Mouse (Mus musculus): ENCODE measurements around the gene Rnaseh2a.

Gene Rnaseh2a

DNA sequence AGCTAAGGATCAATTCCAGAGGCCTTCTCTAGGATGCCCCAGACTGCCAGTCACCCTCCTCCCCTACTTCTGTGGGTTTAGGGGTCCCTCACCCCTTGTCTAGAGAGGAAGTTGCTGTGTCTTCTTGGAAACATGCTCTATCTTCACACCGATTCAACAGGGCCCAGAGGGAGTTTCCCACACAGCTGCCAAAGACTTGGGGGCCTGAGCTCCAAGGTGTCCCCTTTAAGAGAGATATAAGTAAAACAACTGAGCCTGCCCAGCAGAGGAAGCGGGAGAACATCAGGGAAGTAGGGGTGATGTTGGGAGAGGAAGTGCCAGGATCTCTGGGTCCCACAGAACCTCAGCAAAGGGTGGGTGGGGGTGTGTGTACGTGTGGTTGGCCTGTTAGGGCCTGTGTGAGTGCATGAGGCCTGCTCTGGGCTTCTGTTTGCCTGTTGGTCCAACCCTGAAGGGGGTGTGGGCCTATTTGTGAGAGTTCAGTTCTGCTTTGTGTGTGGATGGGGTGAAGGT lies 13.0 kb upstream of the Rnaseh2a start:
- no peak for DNase-seq

DNA sequence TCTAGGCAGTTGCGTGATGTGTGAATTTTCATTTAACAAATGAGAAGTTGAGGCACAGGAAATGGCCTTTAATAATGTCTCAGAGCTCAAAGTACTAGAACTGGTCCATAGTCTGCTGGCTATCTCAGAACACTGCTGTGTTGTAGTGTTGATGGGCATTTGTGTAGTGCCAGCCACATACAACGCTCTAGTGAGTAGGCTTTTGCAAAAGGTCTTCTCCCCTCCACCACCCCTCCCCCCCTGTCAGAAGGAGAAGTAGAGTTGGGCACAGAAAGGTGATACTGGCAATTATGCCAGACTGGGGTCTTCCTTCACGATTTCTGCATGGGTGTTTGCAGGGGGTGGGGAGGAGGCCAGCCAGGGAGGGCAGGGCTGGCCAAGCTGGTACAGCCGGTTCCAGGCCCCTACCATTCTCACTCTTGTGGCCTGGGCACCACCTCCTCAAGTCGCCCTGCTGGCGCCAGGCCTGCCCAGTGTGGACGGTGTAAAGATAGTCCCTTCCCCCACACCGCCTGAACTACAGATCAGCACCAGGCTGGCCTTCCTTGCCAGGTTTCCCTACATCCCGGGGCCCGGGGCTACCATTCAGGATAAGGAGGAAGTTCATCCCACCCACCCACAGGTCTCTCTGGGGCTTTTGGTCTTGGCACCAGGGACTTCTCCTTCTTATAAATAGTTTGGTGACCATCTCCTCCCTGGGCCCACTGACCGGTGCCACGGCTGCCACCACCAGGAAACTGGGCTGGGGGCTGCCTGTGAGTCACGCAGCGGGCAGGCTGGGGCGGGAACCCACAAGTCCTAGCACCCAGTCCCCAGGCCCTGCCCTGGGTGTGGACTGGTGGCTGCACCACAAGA lies 12.3 kb upstream of the Rnaseh2a start:
- DNase-seq: no peak

DNA sequence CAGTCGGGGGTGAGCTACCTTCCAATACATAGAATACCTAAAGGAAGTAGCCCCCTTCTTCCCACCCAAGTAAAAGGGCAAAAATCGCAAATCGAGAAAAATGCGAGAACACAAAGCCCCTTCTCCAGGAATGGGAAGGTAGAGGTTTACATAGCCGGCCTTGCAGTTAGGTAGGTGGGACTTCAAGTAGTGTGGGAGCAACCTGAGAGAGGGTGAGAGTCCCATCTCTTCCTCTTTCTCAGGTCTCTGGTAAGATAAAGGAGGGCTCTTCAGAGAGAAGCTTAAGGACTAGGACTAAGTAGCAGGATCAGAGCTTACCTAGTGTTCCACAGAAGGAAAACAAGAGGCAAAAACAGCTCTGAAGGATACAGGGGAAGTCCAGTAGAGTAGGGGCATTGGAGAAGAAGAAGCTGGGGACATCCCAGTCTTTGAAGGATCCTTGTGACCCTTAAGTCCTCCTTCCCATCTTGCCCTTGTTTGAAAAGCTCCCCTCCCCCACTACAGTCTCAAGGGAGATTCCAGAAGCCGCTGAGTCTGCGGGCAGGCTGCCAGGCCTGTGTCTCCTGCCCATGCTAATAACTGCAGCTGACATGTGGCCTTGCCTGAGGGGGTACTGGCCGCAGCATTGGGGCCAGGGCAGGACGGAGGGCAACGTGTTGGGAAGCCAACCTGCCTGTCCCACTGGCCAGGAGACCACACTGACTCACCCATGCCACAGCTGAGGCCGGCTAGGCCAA lies 11.2 kb upstream of the Rnaseh2a start:
- peak; percentile 54 to 64 for DNase-seq

DNA sequence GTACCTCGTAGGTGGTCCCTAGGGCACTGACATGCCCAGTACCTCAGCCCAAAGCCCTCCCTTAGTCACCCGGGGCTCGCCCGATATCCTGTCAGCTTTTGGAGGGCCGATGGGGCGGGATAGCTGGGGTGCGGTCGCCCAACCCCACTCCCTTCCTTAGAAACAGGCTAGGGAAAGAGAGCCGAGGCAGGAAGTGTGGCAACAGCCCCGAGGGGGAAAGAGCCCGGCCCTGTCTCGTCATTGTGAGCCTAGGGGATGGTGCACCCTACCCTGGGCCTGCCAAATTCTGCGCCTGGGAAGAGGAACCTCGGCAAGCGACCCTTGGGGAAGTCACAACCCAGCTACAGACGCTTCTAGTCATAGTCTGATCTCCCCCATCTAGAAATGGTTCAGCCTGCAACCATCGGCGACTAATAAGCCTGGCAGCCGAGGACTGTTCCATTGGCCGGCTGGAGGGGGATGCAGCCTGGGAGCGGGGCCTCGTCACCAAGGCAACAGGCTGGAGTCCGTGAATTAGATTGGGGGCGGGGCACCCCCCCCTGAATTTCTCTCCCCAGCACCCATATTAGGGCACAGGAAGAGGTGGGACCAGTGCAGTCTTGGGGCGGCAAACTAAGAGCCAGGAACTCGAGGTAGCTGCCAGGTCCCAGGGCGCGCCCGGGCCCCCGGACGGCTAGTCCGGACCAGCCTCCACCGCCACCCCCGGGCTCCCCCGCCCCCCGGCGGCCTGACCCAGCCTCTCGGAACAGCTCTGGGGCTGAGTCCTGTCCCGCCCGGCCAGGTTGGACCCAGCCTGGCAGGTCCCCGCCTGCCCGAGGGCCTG lies 10.2 kb upstream of the Rnaseh2a start:
- DNase-seq: peak; percentile 93

DNA sequence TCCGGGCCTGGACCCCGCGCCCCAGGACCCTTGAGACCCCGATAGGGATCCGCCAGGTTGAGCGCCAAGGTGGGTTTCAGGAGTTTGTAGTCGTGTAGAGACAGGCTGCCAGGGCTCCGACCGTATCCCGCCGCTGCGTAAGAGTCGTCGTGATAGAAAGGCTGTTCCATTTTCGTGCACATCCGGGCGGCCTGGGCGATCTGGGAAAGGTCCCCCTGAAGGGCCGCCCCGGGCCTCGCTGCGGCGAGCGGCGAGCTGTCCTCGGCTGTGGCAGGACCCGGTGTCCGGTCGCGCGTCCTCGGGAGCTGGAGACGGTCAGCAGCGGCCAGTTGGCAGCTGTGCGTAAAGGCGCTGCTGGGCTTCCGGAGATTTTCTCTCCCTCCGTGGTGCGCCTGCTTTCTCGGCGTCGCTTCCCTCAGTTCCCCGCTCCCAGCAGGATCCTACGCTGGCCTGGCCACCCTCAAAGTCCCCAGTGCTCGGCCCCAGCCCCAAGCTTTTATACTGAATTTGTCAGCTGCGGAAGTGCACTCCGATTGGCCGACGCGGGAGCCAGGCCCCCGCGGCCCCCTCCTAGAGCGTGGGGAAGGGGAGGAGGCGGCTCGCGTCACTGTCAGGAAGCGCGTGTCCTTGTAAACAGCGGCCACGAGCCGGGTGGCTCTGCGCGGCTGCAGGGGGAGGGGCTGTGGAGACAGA lies 8.8 kb upstream of the Rnaseh2a start, which contains the start of gene Junb:
Junb (minus strand) TSS at position 471 of the 693 bp plus-strand sequence.
- DNase-seq: peak; percentile 89 to 96

DNA sequence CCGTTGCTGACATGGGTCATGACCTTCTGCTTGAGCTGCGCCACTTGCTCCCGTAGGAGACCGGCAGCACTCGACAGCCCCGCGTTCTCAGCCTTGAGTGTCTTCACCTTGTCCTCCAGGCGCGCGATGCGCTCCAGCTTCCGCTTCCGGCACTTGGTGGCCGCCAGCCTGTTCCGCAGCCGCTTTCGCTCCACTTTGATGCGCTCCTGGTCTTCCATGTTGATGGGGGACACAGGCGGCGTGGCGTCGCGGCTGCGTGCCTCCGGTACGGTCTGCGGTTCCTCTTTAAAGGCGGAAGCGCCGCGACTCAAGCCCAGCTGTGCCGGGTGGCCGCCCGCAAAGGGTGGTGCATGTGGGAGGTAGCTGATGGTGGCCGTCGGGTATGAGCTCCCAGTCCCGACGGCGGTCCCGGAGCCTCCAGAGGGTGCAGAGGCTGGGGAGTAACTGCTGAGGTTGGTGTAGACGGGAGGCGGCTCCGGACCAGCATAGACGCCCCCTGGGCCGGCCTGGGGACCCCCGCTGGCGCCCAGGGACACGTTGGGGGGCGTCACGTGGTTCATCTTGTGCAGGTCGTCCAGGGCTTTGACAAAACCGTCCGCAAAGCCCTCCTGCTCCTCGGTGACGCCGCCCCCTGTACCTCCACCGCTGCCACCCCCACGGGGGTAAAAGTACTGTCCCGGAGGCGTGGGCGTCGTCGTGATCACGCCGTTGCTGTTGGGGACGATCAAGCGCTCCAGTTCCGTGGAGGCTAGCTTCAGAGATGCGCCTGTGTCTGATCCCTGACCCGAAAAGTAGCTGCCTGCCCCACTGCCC lies 8.1 kb upstream of the Rnaseh2a start:
- DNase-seq: peak; percentile 72 to 75

DNA sequence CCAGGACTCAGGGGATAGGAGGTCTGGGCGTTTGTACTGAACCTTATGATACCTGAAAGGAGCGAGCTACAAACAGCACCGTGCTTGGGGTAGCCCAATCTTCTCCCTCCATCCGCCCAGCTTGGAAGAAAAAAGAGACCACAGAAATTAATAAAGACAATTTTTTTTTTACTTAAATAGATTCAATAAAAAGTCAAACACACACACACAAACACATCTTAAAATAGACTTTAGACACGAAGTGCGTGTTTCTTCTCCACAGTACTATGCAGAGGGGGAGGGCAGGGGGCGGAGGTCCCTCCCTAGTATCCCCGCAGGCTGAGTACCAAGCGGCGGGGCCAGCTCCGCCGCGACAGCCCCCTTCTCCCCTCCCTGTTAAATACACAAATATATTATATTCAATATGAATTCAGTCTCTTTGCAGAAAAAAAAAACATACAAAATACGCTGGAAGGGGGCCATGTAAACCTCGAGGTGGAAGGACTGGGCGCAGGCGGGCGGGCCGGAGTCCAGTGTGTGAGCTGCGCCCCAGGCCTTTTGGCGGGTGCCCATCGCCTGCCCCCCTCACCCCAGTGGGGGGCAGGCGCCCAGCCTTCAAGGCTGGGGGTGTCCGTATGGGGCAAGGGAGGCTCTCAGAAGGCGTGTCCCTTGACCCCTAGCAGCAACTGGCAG lies 7.3 kb upstream of the Rnaseh2a start:
- no peak for DNase-seq

DNA sequence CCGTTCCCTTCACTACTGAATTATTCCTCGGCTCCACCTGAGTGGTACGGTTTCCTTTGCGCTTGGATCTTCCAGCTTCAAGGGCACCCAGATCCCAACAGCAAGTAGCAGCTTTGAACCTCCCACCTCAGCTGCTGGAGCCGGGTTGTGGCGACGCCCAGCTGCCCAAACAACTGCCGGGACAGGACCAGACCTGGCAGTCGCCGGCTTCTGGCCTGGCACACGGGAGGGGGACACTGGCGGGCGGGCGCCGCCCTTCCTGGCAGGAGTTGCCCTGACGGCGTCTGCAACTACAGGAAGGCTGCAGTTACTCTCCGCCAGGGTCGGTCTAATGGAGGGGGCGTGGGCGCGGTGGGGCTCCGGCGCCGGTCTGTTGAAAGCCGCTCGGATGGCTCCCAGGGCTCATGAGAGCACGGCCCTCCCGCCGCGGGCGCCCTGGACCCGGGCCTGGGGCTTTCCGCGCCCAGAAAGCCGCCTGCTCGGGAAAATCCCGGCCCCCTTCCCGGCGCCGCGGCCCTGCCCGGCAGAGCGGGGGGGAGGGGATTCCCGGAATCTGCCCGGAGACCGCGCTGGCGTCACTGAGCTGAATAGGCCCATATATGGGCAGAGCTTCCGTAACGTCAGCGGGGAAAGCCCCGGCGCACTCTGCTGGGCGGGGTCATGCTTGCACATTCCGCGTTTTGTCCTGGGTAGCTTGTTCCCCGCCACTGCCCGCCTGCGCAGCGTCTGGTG lies 6.6 kb upstream of the Rnaseh2a start:
- DNase-seq: peak; percentile 92 to 95

DNA sequence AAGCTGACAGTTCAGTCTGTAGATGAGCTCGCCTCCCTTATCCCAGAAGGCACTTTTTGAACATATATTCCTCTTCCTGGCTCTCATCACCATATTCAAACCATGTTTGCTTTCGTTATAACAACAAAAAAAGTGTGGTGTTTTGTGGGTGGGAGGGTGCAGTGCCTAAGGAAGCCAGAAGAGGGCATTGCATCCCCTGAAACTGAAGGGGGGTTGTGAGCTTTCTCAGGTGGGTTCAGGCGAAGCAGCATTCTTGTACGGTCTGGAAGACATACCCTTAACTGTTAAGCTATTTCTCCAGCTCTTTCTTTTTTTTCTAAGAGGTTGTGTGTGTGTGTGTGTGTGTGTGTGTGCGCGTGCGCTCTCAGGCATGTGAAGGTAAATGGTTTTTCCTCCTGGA lies 5.9 kb upstream of the Rnaseh2a start:
- peak; percentile 64 to 75 for DNase-seq

DNA sequence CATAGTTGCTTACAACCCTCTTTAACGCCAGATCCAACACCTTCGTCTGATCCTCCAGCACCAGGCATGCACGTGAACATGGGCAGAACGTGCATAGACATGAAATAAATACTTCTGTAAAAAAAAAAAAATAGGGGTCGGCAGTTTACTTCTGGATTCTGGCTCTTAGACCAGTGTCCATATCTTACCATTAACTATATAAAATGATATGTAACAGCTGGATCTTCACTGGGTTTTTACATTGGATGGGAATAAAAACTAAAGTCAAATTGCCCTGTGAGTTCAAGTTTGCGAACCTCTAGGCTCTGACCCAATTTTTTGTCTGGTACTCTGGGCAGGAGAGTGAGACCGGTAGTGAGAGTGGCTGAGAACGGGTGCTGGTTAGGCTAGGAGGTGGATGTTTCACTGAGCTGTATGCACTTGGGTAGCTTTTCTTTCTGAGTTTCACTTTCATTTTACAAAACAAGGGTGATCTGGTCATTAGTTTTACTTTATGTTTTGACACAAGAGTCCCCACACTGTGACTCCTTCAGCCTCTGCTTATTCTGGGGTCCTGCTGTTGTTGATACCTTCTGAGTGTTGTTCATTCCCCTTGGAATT lies 5.1 kb upstream of the Rnaseh2a start:
- DNase-seq: no peak

DNA sequence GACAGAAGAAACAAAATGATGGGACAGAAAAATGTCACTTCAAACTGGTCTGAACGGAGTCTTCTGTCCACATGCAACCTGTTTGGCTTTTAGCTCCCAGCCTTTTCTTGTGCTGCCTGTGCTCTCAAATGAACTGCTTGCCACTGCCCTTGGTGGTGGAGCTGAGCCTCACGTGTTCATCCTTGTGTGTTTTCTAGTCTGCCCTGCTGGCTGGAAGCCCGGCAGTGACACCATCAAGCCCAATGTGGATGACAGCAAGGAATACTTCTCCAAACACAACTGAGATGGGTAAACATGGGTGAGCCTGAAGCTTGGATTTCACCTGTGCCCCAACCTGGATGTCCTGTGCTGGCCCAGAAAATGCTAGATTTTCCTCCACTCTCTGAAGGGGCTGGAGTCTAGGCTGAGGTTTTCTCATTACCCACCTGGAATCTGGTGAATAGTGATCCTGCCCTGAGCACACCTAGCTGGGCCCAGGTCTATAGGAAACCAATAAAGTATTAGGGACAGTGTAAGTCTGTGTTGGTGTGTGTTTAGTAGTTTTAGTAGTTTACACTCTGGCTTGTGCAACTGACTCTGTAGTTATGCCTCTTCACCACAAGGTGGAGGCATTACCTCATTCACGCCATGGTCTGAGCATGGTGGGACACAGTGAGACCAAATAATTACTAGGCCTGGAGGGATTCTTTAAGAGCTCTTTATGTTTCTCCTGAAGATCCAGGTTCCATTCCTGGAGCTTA lies 4.4 kb upstream of the Rnaseh2a start:
- DNase-seq: no peak

DNA sequence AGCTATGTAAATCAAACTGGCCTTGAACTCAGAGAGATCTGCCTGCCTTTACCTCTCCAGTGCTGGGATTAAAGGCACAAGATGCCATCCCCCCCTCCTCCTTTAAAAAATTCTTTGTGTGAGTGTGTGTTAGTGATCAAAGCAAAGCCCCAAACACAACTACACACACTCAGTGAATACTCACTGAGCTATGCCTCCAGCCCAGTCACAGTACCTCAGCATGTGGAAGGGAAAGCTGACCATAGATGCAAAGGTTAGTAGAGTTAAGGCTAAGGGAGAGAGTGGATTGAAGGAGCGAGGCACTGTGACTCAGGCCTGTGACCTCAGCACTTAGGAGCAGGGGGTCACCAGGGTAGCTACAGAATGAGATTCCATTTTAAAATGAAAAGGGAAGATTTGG lies 3.5 kb upstream of the Rnaseh2a start:
- no peak for DNase-seq

DNA sequence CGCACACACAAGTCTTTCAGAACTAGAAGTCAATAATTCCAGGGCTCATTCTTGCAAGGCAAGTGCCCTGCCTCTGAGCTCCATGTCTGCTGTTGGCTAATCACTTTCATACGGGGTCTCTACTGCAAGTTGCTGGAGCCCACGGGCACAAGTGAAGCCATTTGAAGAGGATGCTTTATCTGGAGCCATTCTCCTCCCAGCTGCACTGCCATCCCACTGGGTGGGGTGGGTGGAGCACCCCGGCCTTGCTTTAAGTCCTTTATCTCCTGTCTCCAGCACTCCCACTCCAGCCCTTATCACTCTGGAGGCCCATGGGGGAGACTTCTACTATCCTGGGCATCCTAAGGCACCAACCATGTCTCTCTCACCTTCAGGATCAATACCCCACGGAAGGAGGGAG lies 1.3 kb upstream of the Rnaseh2a start:
- DNase-seq: no peak

DNA sequence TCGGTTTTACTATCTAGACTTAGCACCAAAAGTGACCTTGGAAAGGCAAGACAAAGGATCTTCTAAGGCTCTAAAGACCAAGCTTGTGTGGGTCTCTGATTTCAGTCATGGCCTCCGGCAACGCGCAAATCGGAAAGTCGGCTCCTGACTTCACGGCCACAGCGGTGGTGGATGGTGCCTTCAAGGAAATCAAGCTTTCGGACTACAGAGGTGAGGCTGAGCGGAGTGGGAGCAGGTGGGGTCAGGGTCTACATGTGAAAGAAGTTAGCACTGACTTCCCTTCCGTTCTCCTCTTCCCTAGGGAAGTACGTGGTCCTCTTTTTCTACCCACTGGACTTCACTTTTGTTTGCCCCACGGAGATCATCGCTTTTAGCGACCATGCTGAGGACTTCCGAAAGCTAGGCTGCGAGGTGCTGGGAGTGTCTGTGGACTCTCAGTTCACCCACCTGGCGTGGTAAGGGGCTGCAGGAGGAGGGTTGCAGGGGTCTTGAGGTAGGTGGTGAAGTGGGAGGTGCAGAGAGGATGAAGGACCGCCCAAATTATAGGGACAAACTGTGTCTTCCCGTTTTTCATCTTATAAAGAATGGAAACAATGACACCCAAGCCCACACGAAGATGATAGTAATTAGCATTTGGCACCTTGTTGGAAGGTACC lies 696 bp upstream of the Rnaseh2a start:
- DNase-seq: no peak

DNA sequence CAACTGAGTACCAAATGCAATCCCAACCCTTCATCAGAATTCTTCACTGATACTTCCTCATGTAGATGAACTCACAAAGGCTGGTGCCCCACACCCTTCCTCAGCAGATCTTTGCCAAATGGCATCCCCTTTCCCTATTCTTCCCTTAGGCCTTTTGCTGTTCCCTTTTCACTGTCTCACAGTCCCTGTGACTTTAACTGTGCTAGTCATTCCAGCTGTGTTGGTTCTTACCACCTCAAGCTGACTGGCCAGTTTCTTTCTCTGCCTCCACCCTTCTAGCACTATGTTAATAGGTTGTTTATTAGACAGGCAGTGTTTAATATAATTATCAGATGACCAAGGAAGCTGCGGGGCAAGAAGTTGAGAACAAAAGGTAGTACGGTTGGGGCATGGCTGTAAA lies 917 bp downstream of the Rnaseh2a start:
- DNase-seq: no peak

DNA sequence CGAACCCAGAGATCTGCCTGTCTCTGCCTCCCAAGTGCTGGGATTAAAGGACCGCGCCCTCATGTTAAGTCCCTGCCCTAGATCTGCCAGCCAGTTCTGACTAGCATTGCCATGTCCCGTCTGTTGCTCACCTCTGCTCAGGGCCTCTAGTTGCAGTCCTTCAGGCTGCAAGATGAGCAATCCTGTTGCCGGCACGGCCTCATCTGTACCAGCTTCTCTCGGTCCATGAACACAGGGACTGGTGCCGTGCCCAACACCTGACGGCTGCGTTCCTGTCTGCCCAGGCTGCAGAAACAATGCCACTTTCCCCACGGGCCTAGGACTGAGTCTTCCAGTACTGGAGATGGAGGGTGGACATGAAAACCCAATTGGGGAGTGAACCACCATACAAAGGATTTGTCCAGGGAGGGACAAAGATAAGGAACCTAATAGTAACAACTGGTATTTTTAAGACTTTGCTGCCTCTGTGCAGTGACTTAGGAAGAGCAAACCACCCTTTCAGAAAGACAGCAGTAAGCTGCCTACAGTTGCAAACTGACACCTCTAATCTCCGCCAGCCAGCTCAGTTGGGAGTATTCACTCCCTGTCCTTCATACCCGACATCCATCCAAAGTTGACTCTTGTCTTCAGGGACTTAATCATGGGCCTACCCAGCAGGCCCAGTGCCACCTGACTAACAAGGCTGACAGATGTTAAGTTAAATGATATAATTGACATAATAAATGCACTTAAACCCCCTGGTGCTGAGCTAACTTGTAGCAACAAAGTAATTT lies 1.8 kb downstream of the Rnaseh2a start:
- no peak for DNase-seq

DNA sequence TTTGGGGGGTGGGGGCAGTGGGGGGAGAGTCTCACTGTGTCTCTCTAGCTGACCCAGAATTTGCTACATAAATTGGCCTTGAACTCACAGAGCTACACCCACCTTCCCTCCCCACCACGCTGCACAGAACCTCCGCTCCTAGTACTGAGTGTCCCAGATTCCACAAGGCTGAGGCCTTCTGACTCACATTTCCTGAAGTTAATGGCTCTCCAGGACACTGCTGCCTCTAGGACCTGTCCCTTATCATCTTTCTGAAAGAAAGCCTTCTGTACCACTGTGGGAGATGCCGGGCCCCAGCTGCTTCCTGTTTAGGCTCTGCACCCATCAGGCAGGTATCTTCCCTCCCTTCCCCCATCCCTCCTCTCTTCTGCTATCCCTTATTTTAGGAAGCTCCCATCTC lies 3.0 kb downstream of the Rnaseh2a start:
- DNase-seq: no peak

Measured in spleen, adult 18-20 months (tissue).